Mouse (Mus musculus): Measurements from ENCODE around the gene Gapdh. TPM values are rescaled to one million over a fixed set of nuclear protein-coding genes. Genes with fewer than 3 reads are reported as not detected.

Gene Gapdh
- polyA plus RNA-seq (2012; rRNA removed) (1,485 and 1,875 TPM in 2 replicates), polyA plus RNA-seq (2014; fragmentation: Nextera tagmentation; extraction: Ambion mirVana) (960 and 1,040 TPM in 2 replicates)

DNA sequence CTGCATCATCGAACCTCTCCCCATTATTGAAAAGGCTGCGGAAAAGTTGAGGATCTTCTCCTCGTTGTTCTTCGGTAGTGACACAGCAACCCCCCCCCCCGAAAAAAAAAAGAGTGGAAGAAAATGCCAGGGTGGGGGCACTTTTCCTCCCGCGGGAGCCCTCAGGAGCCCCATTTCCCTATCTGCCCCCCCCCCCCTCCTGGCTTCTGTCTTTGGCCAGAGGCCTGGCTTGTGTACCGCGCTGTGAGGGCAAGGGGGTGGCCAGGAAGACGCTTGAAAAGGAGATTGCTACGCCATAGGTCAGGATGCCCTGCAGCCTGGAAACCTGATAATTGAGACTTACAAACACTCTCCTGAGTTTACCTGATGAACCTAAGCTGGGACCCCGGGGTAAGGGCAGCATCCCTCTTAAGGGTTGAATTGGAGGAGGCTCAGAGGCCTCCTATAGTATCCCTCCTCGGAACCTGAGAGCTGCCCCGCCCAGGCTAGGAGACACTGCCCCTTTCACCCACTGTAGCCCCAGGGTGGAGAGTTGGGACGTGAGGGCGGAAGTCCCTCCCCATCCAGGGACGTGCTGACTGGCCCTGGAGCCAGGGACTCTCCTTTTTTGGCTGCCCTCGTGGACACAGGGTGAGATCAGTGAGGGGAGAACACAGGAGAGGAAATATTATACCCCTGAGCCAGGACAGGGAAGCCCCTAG lies at the start of gene Gapdh:
TSS of gene Gapdh (minus strand) at position 417 of the 701 bp plus-strand sequence.
- DNase-seq (ENCODE audit: low read depth in 3 of 3, low spot score in 3 of 3) (no peak), ATAC-seq (ENCODE audit: insufficient read depth) (peak; percentile 46)
- under 1% methylated on average over 18 of the region's 18 CpGs for WGBS (ENCODE audit: insufficient replicate concordance)
- peaks cover 16 to 32% of the 10 kb centered on the region in 2 experiments for H3K4me1 ChIP-seq (replicated peaks; ENCODE audit: control insufficient read depth in 2 of 2, insufficient read depth in 2 of 2, low read length in 1 of 2)
- H3K4me3 ChIP-seq (ENCODE audit: insufficient read depth in 1 of 2, low read depth in 2 of 2, low read length in 2 of 2) = peak within 1 kb of the TSS; percentile 79 to 93
- H3K27ac ChIP-seq = peak within 1 kb of the TSS; percentile 83
- peak within 1 kb of the TSS; percentile 91 for H3K9ac ChIP-seq (replicated peaks)
- peak within 1 kb of the TSS; percentile 93 for H3K4me2 ChIP-seq (ENCODE audit: low read depth)
- no peak for TF ChIP-seq CTCF (IDR thresholded peaks at IDR 0.05; ENCODE audit: low read depth)
- no peak for TF ChIP-seq EP300 (IDR thresholded peaks at IDR 0.05; ENCODE audit: low read depth)
- peaks cover 51% of the 10 kb centered on the region for H3K36me3 ChIP-seq (replicated peaks; ENCODE audit: control insufficient read depth, insufficient read depth, low read depth)
- H3K9me3 ChIP-seq (ENCODE audit: control insufficient read depth, low read length) = no peaks in the 10 kb centered on the region
- H3K27me3 ChIP-seq (ENCODE audit: control insufficient read depth, insufficient read depth, low read length) = no peaks in the 10 kb centered on the region

DNA sequence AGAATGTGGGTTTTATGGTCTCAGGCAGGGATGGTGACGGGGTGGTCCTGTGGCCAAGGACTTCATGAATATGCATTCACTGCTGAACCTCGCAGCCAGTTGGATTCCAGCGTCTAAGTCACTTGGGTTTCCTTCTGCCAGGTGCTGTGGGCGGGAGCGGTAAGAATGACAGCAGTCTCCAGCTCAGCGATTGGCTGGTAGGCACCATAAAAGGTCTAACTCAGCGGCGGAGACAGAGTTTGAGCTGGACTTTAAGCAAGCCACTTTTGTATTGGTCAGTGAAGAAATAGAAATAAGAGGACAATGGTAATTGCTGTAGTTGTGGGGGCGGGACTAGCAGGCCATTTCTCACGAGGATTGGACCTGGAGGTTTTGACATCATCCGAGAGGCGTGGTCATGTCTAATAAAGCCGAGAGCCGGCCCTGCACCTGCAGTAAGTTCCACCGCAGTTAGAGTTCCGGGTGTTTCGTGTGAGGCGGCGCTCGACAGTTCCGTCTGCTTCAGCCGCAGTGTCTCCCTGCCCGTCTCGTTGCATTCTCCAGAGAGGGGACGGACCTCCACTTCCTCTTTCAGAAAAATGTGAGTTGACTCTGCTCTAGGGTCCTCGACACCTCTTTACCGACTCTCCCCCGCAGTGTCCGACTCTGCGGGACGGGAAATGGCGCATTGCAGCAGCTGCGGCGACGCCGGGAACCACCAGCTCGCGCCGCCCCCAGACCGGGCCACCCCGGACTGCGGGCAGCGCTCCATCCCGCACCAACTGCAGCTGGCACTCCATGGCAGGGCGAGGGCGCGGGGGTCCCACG lies 49.1 kb upstream of the Gapdh start, which contains the start of gene Vamp1:
TSS of gene Vamp1 (plus strand) at position 404 of the 807 bp plus-strand sequence.
- H3K9ac ChIP-seq (replicated peaks) = peak within 1 kb of the TSS; percentile 89
- peak; percentile 93 to 95 (median 93) for DNase-seq (ENCODE audit: low read depth in 3 of 3, low spot score in 3 of 3)
- H3K36me3 ChIP-seq (replicated peaks; ENCODE audit: control insufficient read depth, insufficient read depth, low read depth) = no peaks in the 10 kb centered on the region
- H3K4me3 ChIP-seq (ENCODE audit: insufficient read depth in 1 of 2, low read depth in 2 of 2, low read length in 2 of 2) = peak within 1 kb of the TSS; percentile 85 to 88
- H3K9me3 ChIP-seq (ENCODE audit: control insufficient read depth, low read length) = no peaks in the 10 kb centered on the region
- H3K27ac ChIP-seq = peak within 1 kb of the TSS; percentile 15
- peaks cover 4% of the 10 kb centered on the region for H3K27me3 ChIP-seq (ENCODE audit: control insufficient read depth, insufficient read depth, low read length)
- peaks cover 0 to 1% of the 10 kb centered on the region in 2 experiments; a peak in 1 of 4 replicates for H3K4me1 ChIP-seq (replicated peaks; ENCODE audit: control insufficient read depth in 2 of 2, insufficient read depth in 2 of 2, low read length in 1 of 2)
- ATAC-seq (ENCODE audit: insufficient read depth) = peak; percentile 94
- peak within 1 kb of the TSS; percentile 88 for H3K4me2 ChIP-seq (ENCODE audit: low read depth)
- WGBS (ENCODE audit: insufficient replicate concordance) = under 1% methylated on average over 48 of the region's 48 CpGs
- TF ChIP-seq CTCF (IDR thresholded peaks at IDR 0.05; ENCODE audit: low read depth) (no peak), EP300 (IDR thresholded peaks at IDR 0.05; ENCODE audit: low read depth) (no peak)

DNA sequence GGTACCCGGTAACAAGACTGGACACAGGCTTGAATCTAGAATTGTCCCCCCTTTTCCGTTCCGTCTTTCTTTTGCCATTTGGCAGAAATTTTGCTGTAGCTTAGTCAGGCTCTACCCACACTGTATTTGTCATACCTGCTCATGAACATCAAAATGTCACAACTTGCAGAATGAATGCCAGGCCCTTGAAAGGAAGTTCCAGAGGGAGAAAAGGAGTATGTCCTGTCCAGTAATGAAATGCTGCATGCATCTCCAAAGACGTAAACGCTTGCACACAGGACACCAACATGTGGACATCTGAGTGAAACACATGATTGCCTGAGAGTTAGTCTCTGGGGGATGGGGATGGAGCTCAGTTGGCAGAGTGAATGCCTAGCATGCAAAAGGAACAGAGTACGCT lies 47.4 kb upstream of the Gapdh start:
- Histone ChIP-seq H3K4me2 (ENCODE audit: low read depth) (no peak overlapping the region), H3K4me3 (ENCODE audit: insufficient read depth in 1 of 2, low read depth in 2 of 2, low read length in 2 of 2) (no peak overlapping the region), H3K36me3 (replicated peaks; ENCODE audit: control insufficient read depth, insufficient read depth, low read depth) (no peaks in the 10 kb centered on the region), H3K9me3 (ENCODE audit: control insufficient read depth, low read length) (no peaks in the 10 kb centered on the region), H3K27ac (no peak overlapping the region), H3K27me3 (ENCODE audit: control insufficient read depth, insufficient read depth, low read length) (peaks cover 4% of the 10 kb centered on the region), H3K4me1 (replicated peaks; ENCODE audit: control insufficient read depth in 2 of 2, insufficient read depth in 2 of 2, low read length in 1 of 2) (peaks cover 0 to 1% of the 10 kb centered on the region in 2 experiments; a peak in 1 of 4 replicates), H3K9ac (replicated peaks) (no peak overlapping the region)
- TF ChIP-seq CTCF (IDR thresholded peaks at IDR 0.05; ENCODE audit: low read depth) (no peak), EP300 (IDR thresholded peaks at IDR 0.05; ENCODE audit: low read depth) (no peak)
- 71% methylated on average over 6 of the region's 6 CpGs for WGBS (ENCODE audit: insufficient replicate concordance)
- no peak for DNase-seq (ENCODE audit: low read depth in 3 of 3, low spot score in 3 of 3)
- ATAC-seq (ENCODE audit: insufficient read depth) = no peak

DNA sequence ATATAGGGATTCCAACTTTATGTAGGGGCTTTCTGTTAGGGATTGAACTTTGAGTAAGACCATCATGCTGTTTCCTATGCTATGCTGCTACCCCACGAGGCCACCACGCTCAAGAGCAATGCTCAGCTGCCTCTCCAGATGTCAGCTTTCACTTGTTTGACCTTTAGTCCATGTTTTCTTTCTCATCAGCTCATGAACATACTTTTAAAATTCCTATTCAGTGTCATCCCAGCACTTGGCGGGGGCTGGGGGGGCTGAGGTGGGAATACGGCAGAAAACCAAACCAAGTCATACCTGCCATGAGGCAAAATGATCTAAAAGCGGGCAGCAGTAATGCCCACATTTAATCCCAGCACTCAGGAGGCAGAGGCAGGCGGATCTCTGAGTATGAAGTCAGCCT lies 46.9 kb upstream of the Gapdh start:
- H3K4me3 ChIP-seq (ENCODE audit: insufficient read depth in 1 of 2, low read depth in 2 of 2, low read length in 2 of 2) = no peak overlapping the region
- H3K27ac ChIP-seq = no peak overlapping the region
- no peak for TF ChIP-seq CTCF (IDR thresholded peaks at IDR 0.05; ENCODE audit: low read depth)
- no peak for TF ChIP-seq EP300 (IDR thresholded peaks at IDR 0.05; ENCODE audit: low read depth)
- H3K36me3 ChIP-seq (replicated peaks; ENCODE audit: control insufficient read depth, insufficient read depth, low read depth) = no peaks in the 10 kb centered on the region
- peaks cover 4% of the 10 kb centered on the region for H3K27me3 ChIP-seq (ENCODE audit: control insufficient read depth, insufficient read depth, low read length)
- ATAC-seq (ENCODE audit: insufficient read depth) (no peak), DNase-seq (ENCODE audit: low read depth in 3 of 3, low spot score in 3 of 3) (no peak)
- no peak overlapping the region for H3K4me2 ChIP-seq (ENCODE audit: low read depth)
- no peak overlapping the region for H3K9ac ChIP-seq (replicated peaks)
- 50% methylated on average over 6 of the region's 6 CpGs for WGBS (ENCODE audit: insufficient replicate concordance)
- H3K9me3 ChIP-seq (ENCODE audit: control insufficient read depth, low read length) = no peaks in the 10 kb centered on the region
- peaks cover 0 to 1% of the 10 kb centered on the region in 2 experiments; a peak in 1 of 4 replicates for H3K4me1 ChIP-seq (replicated peaks; ENCODE audit: control insufficient read depth in 2 of 2, insufficient read depth in 2 of 2, low read length in 1 of 2)

DNA sequence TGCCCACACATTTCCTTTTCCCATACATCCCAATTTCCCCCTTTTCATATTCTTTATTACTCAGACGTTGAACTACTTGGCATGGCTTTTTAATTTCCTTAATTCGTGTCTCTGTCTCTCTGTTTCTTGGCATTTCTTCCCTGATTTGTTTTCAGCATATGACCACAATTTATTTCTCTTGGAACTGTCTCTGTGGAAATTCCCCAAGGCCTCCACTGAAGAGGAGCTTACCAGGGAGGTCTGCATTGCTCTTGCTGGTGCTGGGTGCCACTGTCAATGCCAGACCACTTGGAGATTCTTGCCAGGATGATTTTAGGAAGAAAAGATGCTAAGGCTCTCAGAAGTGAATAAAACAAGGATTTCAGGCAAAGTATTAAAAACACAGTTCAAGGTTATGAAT lies 46.4 kb upstream of the Gapdh start:
- Histone ChIP-seq H3K4me1 (replicated peaks; ENCODE audit: control insufficient read depth in 2 of 2, insufficient read depth in 2 of 2, low read length in 1 of 2) (peaks cover 0 to 1% of the 10 kb centered on the region in 2 experiments; a peak in 1 of 4 replicates), H3K27me3 (ENCODE audit: control insufficient read depth, insufficient read depth, low read length) (peaks cover 4% of the 10 kb centered on the region), H3K9me3 (ENCODE audit: control insufficient read depth, low read length) (no peaks in the 10 kb centered on the region), H3K36me3 (replicated peaks; ENCODE audit: control insufficient read depth, insufficient read depth, low read depth) (no peaks in the 10 kb centered on the region), H3K9ac (replicated peaks) (no peak overlapping the region), H3K4me2 (ENCODE audit: low read depth) (no peak overlapping the region), H3K4me3 (ENCODE audit: insufficient read depth in 1 of 2, low read depth in 2 of 2, low read length in 2 of 2) (no peak overlapping the region), H3K27ac (no peak overlapping the region)
- TF ChIP-seq CTCF (IDR thresholded peaks at IDR 0.05; ENCODE audit: low read depth) (no peak), EP300 (IDR thresholded peaks at IDR 0.05; ENCODE audit: low read depth) (no peak)
- WGBS (ENCODE audit: insufficient replicate concordance) = 17% methylated on average over 2 of the region's 2 CpGs
- no peak for ATAC-seq (ENCODE audit: insufficient read depth)
- DNase-seq (ENCODE audit: low read depth in 3 of 3, low spot score in 3 of 3) = no peak
